Mouse (Mus musculus) liver, embryonic 15.5 days (tissue): ENCODE data around the gene Dnpep. TPM values are rescaled to one million over a fixed set of nuclear protein-coding genes. Genes with fewer than 3 reads are reported as not detected.

Experiments used
- ATAC-seq: fragments of 200-750 bp; cut with Nextera tagmentation; 2 replicates; pipeline ENCODE4 v1.8.0; 2017; ENCODE audit warnings: moderate number of reproducible peaks, mild to moderate bottlenecking, moderate library complexity; ENCODE audit not compliant: insufficient read depth
- H3K27ac ChIP-seq: fragments of 300-500 bp; sonication (generic); replicated peaks from 2 replicates; pipeline ENCODE4 v1.5.1; 2015; ENCODE audit warnings: mild to moderate bottlenecking, inconsistent platforms
- H3K27me3 ChIP-seq: fragments of 300-500 bp; sonication (generic); 2 replicates; pipeline ENCODE4 v1.6.1; 2015; ENCODE audit warnings: mild to moderate bottlenecking, inconsistent platforms
- H3K36me3 ChIP-seq: fragments of 300-500 bp; sonication (generic); replicated peaks from 2 replicates; pipeline ENCODE4 v1.6.1; 2015; ENCODE audit warnings: moderate library complexity, mild to moderate bottlenecking, inconsistent platforms
- H3K4me1 ChIP-seq: fragments of 300-500 bp; sonication (generic); replicated peaks from 2 replicates; pipeline ENCODE4 v1.6.1; 2015; ENCODE audit warnings: inconsistent platforms
- H3K4me2 ChIP-seq: fragments of 300-500 bp; sonication (generic); 2 replicates; pipeline ENCODE4 v1.6.1; 2015; ENCODE audit warnings: moderate library complexity, mild to moderate bottlenecking, inconsistent platforms
- H3K4me3 ChIP-seq: fragments of 300-500 bp; sonication (generic); replicated peaks from 2 replicates; pipeline ENCODE4 v1.5.1; 2015; ENCODE audit warnings: mild to moderate bottlenecking, inconsistent platforms
- H3K9ac ChIP-seq: fragments of 300-500 bp; sonication (generic); 2 replicates; pipeline ENCODE4 v1.6.1; 2015; ENCODE audit warnings: moderate library complexity, mild to moderate bottlenecking, inconsistent platforms
- H3K9me3 ChIP-seq: fragments of 300-500 bp; sonication (generic); replicated peaks from 2 replicates; pipeline ENCODE4 v1.6.1; 2016; ENCODE audit warnings: inconsistent platforms
- WGBS: fragments of 180-500 bp; shearing (Covaris S2); methylation state at CpG from one replicate; pipeline ENCODE4 v1.1.7; 2015; ENCODE audit warnings: mixed read lengths; ENCODE audit not compliant: insufficient replicate concordance; 5-methylcytosine and 5-hydroxymethylcytosine counted together
- polyA plus RNA-seq: library from polyadenylated mRNA; unstranded; fragments of >200 nt; fragmentation: Nextera tagmentation; extraction: Ambion mirVana; gene quantifications from 2 replicates; pipeline ENCODE4 v1.2.1, GENCODE M21; 2015

Gene Dnpep
- polyA plus RNA-seq, 1 experiment from 2014 or later = 52.1 TPM

DNA sequence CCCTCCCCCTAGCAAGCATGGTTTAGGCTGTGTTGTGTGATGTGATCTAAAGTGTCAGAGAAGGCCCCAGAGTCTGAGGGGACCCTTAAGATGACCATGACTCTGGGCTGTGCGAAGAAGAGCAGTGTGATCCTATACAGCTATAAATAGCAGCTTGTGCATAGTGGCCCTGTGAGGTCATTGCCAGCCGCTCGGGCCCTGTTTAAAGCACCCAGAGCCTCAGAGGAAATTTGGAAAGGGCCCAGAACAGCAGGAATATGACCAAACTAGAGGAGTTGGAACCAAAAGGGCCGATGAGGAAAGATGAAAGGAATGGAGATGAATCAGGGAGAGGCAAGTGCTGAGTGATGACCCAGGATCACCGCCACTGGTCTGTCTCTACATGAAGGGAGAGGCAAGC lies 29.5 kb upstream of the Dnpep start:
- peaks cover 30% of the 10 kb centered on the region for H3K27me3 ChIP-seq
- ATAC-seq = no peak
- WGBS = 52% methylated on average over 5 of the region's 5 CpGs
- H3K36me3 ChIP-seq = no peaks in the 10 kb centered on the region
- H3K4me2 ChIP-seq = no peak overlapping the region
- no peak overlapping the region for H3K4me3 ChIP-seq
- H3K4me1 ChIP-seq = no peaks in the 10 kb centered on the region
- no peak overlapping the region for H3K27ac ChIP-seq
- H3K9ac ChIP-seq = no peak overlapping the region
- H3K9me3 ChIP-seq = no peaks in the 10 kb centered on the region

DNA sequence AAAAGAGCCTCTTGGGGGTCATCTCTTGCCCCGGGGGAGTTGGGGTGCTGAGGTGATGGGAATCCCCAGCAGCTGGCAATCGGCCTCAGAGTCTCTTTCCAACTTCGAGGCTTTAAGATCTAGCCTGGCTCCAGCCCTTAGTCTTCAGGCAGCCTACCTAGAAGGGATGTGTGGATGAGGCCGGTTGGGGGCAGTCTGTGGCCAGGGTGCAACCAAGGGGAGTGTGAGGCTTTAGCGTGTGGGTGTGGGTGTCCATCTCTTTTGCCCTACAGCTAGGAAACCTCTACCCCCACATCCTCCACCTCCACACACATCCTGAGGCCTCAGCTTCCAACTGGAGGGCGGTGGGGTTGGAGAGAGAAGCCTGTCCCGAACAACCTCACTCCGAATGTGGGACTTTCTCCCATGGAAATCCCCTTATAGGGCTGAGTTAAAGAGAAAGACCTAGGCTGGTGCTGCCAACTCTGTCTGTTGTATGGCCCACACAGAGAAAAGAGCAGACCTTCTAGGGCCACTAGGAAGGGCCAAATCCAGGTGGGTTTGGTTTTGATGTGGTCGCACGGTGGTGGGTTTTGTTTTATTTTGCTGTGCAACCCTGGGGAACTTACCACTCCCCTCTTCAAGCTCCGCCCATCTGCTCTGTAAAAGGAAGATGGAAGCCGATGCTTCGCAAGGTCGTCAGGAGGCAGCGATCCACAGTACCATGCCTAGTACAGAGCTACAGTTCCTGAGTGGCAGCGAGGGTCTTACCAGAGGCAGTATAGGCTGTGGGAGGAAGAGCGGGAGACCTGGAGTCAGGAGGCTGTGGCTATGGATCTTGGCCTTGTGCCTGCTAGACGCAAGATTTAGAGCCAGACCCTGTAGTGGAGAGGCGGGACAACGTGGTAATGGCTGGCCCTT lies 27.5 kb upstream of the Dnpep start:
- H3K4me1 ChIP-seq = no peaks in the 10 kb centered on the region
- H3K4me2 ChIP-seq = no peak overlapping the region
- ATAC-seq = no peak
- H3K27ac ChIP-seq = no peak overlapping the region; the same call in 1 of the 2 replicates
- peaks cover 38% of the 10 kb centered on the region for H3K27me3 ChIP-seq
- 39% methylated on average over 20 of the region's 20 CpGs for WGBS
- no peaks in the 10 kb centered on the region for H3K9me3 ChIP-seq
- H3K36me3 ChIP-seq = no peaks in the 10 kb centered on the region
- no peak overlapping the region for H3K4me3 ChIP-seq
- H3K9ac ChIP-seq = no peak overlapping the region

DNA sequence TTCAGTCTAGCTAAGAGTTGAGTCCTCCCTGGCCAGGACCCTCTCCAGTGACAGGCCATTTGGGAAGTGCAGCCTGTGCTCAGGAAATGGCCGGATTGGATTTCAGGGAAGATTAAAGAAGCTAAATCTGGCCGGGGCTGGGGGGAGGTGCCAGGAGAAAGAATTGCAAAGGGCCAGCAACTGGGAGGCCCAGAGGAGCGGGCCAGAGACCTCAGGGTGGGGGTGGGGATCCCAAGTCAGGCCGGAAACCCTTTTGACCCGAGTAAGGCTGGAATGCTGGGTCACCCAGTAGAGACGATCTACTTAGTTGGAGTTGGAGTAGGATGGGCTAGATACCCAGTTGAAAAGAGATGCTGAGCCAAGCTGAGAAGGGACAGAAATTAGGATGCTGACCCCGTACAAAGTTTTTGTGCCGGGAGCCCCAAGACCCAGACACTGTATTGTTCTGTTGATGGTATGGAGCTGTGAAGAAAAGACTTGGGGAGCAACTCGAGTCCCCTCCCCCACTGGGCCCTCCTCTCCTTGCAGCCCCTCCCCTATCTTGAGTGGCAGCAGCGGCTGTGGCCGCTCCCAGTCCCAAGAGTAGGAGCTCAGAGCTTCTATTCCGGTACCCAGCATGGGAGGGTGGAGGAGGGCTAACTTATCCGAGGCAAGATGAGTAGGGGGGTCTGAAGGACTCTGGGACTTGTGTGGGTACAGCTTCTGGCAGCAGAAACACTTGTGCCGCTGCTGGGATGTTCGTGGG lies 26.7 kb upstream of the Dnpep start:
- Histone ChIP-seq H3K4me1 (no peaks in the 10 kb centered on the region), H3K4me3 (no peak overlapping the region), H3K9me3 (no peaks in the 10 kb centered on the region), H3K27ac (no peak overlapping the region; the same call in 1 of the 2 replicates), H3K4me2 (no peak overlapping the region), H3K9ac (no peak overlapping the region), H3K36me3 (no peaks in the 10 kb centered on the region), H3K27me3 (peaks cover 41% of the 10 kb centered on the region)
- no peak for ATAC-seq
- WGBS = 14% methylated on average over 15 of the region's 15 CpGs

DNA sequence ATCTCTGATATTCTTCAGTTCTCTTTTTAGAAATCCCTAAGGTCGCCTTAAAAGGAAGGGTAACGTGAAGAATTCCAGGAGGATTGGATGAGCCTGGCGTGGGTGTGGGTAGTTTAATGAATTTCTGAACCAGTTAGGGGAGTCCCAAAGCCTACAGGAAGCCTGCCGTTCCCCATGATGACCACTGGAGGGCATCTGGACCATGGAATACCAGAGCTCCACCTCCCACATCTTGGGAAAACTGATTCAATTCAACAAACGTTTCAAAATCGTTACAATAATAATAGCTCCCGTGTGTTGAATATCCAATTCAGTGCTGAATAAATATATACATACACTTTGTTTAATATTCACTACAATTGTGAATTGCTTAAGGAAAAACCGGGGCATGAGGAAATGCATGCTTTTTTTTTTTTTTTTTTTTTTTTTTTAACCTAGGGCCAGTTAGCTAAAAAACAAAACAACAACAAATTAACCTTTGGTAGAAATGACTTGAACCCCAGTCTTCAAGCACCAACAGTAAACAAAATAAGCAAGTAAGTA lies 25.2 kb upstream of the Dnpep start:
- H3K9me3 ChIP-seq = no peaks in the 10 kb centered on the region
- ATAC-seq = no peak
- under 1% methylated on average over 8 of the region's 8 CpGs for WGBS
- no peaks in the 10 kb centered on the region for H3K4me1 ChIP-seq
- no peak overlapping the region for H3K4me3 ChIP-seq
- H3K27me3 ChIP-seq = peaks cover 46% of the 10 kb centered on the region
- H3K4me2 ChIP-seq = no peak overlapping the region
- H3K36me3 ChIP-seq = no peaks in the 10 kb centered on the region
- no peak overlapping the region for H3K9ac ChIP-seq
- H3K27ac ChIP-seq = no peak overlapping the region

DNA sequence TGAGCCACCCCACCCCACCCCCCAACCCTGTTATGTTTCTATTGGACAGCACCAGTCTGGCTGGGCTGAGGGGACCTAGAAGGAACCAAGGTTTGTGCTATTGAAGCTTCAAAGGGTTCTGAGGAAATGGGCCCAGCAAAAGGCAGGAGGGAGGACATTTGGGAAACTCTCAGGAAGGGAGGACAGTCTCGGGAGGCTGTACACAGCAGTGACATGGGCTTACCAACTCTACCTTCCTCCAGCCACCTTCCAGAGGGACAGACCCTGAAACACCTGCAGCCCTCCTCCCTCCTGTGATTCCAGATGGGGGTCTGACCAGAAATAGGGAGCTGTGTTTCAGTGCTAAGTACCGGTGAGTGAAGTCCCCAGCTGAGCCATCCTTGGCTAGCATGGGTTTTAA lies 22.7 kb upstream of the Dnpep start:
- peaks cover 41% of the 10 kb centered on the region for H3K27me3 ChIP-seq
- no peaks in the 10 kb centered on the region for H3K36me3 ChIP-seq
- no peak overlapping the region for H3K9ac ChIP-seq
- no peak for ATAC-seq
- no peak overlapping the region for H3K4me3 ChIP-seq
- no peak overlapping the region for H3K27ac ChIP-seq
- WGBS = 58% methylated on average over 2 of the region's 2 CpGs
- H3K9me3 ChIP-seq = no peaks in the 10 kb centered on the region
- H3K4me1 ChIP-seq = peaks cover 4% of the 10 kb centered on the region; the same call in 1 of the 2 replicates
- H3K4me2 ChIP-seq = no peak overlapping the region

DNA sequence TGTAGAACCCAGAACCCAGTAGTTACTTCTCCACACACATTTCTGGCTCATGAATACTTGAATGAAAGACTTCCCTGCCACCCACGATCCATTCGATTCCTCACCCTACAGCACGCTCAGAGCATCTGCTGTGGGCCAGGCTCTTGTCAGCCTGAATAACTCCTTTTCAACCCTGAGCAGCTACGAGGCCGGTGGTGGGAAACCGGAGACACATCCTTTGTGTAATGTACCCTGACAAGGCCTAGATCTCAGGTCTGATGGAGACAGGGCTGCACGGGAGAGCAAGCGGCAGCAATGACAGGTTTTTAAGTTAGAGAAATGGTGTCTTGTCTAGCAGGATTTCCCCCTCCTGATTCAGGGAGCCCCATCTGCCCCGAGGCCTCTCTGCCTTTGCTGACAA lies 21.5 kb upstream of the Dnpep start:
- no peaks in the 10 kb centered on the region for H3K9me3 ChIP-seq
- no peak for ATAC-seq
- no peaks in the 10 kb centered on the region for H3K36me3 ChIP-seq
- peaks cover 4% of the 10 kb centered on the region; the same call in 1 of the 2 replicates for H3K4me1 ChIP-seq
- no peak overlapping the region for H3K4me2 ChIP-seq
- peaks cover 33% of the 10 kb centered on the region for H3K27me3 ChIP-seq
- no peak overlapping the region for H3K27ac ChIP-seq
- 53% methylated on average over 9 of the region's 9 CpGs for WGBS
- H3K9ac ChIP-seq = no peak overlapping the region
- no peak overlapping the region for H3K4me3 ChIP-seq

DNA sequence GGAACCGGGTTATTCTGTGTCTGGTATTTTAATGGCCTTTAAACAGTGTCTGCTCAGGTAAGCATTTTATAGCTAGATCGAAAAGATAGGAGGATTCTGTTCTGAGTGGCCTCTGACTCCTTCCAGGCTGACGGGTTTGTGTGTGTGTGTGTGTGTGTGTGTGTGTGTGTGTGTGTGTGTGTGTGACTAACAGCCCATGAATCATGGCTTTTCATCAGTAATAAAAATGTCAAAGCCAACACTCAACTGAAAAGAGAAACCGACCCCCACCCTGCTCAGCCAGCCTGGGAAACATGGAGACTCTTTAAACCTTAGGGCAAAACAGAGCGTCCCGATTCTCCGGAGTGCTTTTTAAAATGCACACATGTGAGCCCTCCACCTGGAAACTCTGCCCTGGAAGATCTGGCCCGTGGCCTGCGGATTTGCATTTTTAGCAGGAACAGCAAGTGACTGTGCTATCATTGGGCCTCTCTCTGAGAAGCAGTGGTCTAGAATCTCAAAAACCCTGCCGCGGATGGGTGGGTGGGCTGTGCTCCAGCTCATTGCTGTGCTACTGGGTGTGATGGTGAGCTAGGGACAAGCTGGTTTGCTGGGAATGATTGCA lies 20.4 kb upstream of the Dnpep start:
- H3K27me3 ChIP-seq = peaks cover 24% of the 10 kb centered on the region
- H3K36me3 ChIP-seq = no peaks in the 10 kb centered on the region
- WGBS = 33% methylated on average over 11 of the region's 11 CpGs
- no peak overlapping the region for H3K27ac ChIP-seq
- H3K9ac ChIP-seq = no peak overlapping the region
- peaks cover 4% of the 10 kb centered on the region; the same call in 1 of the 2 replicates for H3K4me1 ChIP-seq
- H3K4me3 ChIP-seq = no peak overlapping the region
- H3K4me2 ChIP-seq = no peak overlapping the region
- ATAC-seq = no peak
- no peaks in the 10 kb centered on the region for H3K9me3 ChIP-seq

DNA sequence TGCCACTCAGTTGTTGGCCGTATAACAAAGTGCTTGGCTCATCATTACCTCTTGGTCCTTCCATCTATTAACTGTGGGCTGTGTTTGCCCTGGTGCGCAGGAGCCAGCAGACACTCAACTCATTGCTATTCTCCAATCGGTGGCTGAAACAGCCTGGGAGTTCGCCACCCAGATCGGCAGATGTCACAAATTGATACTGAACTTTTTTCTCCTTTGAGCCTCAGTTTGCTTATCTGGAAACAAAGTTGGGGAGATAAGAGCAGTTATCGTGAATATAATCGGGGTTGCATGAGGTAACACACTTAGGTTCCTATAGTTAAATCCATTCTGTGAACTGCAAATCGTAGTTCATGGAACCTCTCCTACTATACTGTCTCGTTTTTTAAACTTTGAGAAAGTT lies 19.3 kb upstream of the Dnpep start:
- H3K9me3 ChIP-seq = no peaks in the 10 kb centered on the region
- ATAC-seq = no peak
- 35% methylated on average over 9 of the region's 9 CpGs for WGBS
- no peaks in the 10 kb centered on the region for H3K36me3 ChIP-seq
- no peak overlapping the region for H3K4me3 ChIP-seq
- H3K4me2 ChIP-seq = no peak overlapping the region
- H3K9ac ChIP-seq = no peak overlapping the region
- peaks cover 4% of the 10 kb centered on the region; the same call in 1 of the 2 replicates for H3K4me1 ChIP-seq
- H3K27me3 ChIP-seq = peaks cover 18% of the 10 kb centered on the region
- no peak overlapping the region for H3K27ac ChIP-seq

DNA sequence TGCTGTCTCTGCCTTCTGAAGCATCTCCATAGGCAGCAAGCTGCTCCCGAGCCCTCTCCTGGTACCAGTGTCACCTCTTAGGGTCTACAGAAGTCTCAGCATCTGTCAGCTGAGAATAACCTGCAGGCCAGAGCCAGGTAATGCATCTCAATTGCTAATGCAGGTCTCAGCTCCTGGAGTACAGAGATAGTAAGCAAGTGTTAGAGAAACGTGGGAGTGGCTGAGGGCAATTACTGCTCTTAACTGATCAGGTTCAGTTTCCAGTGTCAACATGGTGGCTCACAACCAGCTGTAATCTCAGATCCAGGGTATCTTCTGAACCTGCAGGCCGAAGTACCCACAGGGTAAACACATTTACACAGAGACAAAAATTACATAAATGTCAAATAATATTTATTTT lies 18.7 kb upstream of the Dnpep start:
- Histone ChIP-seq H3K4me3 (no peak overlapping the region), H3K9me3 (no peaks in the 10 kb centered on the region), H3K27ac (no peak overlapping the region), H3K27me3 (peaks cover 12% of the 10 kb centered on the region), H3K9ac (no peak overlapping the region), H3K4me1 (peaks cover 4% of the 10 kb centered on the region; the same call in 1 of the 2 replicates), H3K36me3 (no peaks in the 10 kb centered on the region), H3K4me2 (no peak overlapping the region)
- no peak for ATAC-seq
- WGBS = 39% methylated on average over 3 of the region's 3 CpGs

DNA sequence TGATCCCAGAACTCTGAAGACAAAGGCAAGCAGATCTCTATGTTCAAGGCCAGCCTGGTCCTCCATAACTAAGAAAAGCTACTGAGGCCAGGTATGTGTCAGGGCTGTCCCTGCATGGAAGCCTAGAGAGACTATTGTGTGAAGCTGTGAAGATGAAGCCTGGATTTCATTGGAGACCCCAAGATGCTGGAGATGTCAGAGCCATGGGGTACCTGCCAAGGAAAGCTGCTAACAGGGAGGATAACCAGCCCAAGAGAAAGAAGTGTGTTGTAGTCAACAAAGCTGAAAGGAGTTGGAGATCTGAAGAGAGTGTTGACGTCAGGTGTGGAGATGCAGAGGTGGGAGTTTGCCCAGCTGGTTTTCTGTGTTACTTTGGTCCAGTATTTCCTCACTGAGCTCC lies 13.5 kb upstream of the Dnpep start:
- no peak for ATAC-seq
- Histone ChIP-seq H3K36me3 (no peaks in the 10 kb centered on the region), H3K4me2 (no peak overlapping the region), H3K27ac (no peak overlapping the region), H3K4me1 (0 out of 2 replicates have a peak, but pooled peaks cover under 1% of the 10 kb centered on the region), H3K4me3 (no peak overlapping the region), H3K9me3 (no peaks in the 10 kb centered on the region), H3K27me3 (0 out of 2 replicates have a peak, but pooled peaks cover 4% of the 10 kb centered on the region), H3K9ac (no peak overlapping the region)
- WGBS = 57% methylated on average over 1 of the region's 1 CpGs

DNA sequence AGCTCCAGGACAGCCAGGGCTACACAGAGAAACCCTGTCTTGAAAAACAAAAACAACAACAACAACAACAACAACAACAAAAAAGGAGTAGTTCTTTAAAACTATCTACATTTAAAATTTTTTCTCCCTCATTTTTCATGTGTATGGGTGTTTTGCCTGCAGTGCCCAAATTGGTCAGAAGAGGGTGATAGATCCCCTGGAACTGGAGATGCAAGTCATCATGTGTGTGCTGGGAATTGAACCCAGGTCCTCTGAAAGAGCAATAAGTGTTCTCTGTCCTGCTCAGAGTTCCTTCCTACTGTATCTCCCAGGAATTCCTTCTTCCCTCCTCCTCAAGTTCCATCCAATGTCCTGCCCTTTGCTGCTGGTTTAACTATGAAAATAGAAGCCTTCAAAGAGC lies 9.7 kb upstream of the Dnpep start:
- no peak overlapping the region for H3K27ac ChIP-seq
- no peak overlapping the region for H3K4me2 ChIP-seq
- no peak for ATAC-seq
- no peaks in the 10 kb centered on the region for H3K36me3 ChIP-seq
- H3K27me3 ChIP-seq = no peaks in the 10 kb centered on the region; the same call in 1 of the 2 replicates
- H3K4me3 ChIP-seq = no peak overlapping the region
- no peaks in the 10 kb centered on the region for H3K4me1 ChIP-seq
- no peaks in the 10 kb centered on the region for H3K9me3 ChIP-seq
- H3K9ac ChIP-seq = no peak overlapping the region
